Mouse (Mus musculus) embryo, embryonic 9.5 days (tissue): ENCODE measurements around the gene Fat3.

Experiments
- DNase-seq: peaks from one replicate; pipeline ENCODE4 v3.0.0-alpha.2; 2017; ENCODE audit errors: extremely low spot score

The Fat3 gene

GRCm38 (mm10) chr9:16501186-16501711 lies at the start of gene Fat3:
Gene Fat3 (minus strand): TSS chr9:16501285.
- DNase-seq: peak; percentile 64

GRCm38 (mm10) chr9:16532884-16533283 lies 31.8 kb upstream of the Fat3 start:
- DNase-seq: no peak

GRCm38 (mm10) chr9:16517543-16517942 lies 16.5 kb upstream of the Fat3 start:
- no peak for DNase-seq

GRCm38 (mm10) chr9:16512005-16512404 lies 10.9 kb upstream of the Fat3 start:
- no peak for DNase-seq

GRCm38 (mm10) chr9:16503776-16504175 lies 2.7 kb upstream of the Fat3 start:
- DNase-seq: no peak

GRCm38 (mm10) chr9:16502673-16503343 lies 1.7 kb upstream of the Fat3 start:
- DNase-seq: peak; percentile 9

GRCm38 (mm10) chr9:16501990-16502672 lies 1.0 kb upstream of the Fat3 start:
- peak; percentile 82 for DNase-seq

GRCm38 (mm10) chr9:16500382-16501185 lies 501 bp downstream of the Fat3 start:
- peak; percentile 82 for DNase-seq

- DNase-seq: peak; percentile 85
These were observed 1.3 kb downstream of the Fat3 start for GRCm38 (mm10) chr9:16499621-16500381.

GRCm38 (mm10) chr9:16498876-16499275 lies 2.2 kb downstream of the Fat3 start:
- DNase-seq: peak; percentile 32

- no peak for DNase-seq
These were observed 3.7 kb downstream of the Fat3 start for GRCm38 (mm10) chr9:16497361-16497760.

- DNase-seq: no peak
These were observed 4.8 kb downstream of the Fat3 start for GRCm38 (mm10) chr9:16496331-16496730.

GRCm38 (mm10) chr9:16489661-16490060 lies 11.4 kb downstream of the Fat3 start:
- DNase-seq: no peak

GRCm38 (mm10) chr9:16487565-16487964 lies 13.5 kb downstream of the Fat3 start:
- DNase-seq: no peak

GRCm38 (mm10) chr9:16486229-16486628 lies 14.9 kb downstream of the Fat3 start:
- no peak for DNase-seq

- peak; percentile 13 for DNase-seq
These were observed 15.9 kb downstream of the Fat3 start for GRCm38 (mm10) chr9:16485173-16485572.

- DNase-seq: peak; percentile 16
These were observed 16.3 kb downstream of the Fat3 start for GRCm38 (mm10) chr9:16484765-16485164.

GRCm38 (mm10) chr9:16461491-16461890 lies 39.6 kb downstream of the Fat3 start:
- no peak for DNase-seq

GRCm38 (mm10) chr9:16460591-16460990 lies 40.5 kb downstream of the Fat3 start:
- DNase-seq: no peak

- no peak for DNase-seq
These were observed 59.2 kb downstream of the Fat3 start for GRCm38 (mm10) chr9:16441930-16442329.

- DNase-seq: no peak
These were observed 60.4 kb downstream of the Fat3 start for GRCm38 (mm10) chr9:16440638-16441037.

GRCm38 (mm10) chr9:16439941-16440340 lies 61.1 kb downstream of the Fat3 start:
- no peak for DNase-seq
